Mouse (Mus musculus) gastrocnemius, postnatal 4 days (tissue): ENCODE measurements at regions not wholly inside any gene's neighbourhood (a gene's known extent, or its start where the extent isn't known, plus 50 kb on each side); places are given as distances from the start of the nearest gene placed in this dataset.

Source experiments
- DNase-seq, 2 experiments: peaks; one replicate each; pipeline ENCODE4 v3.0.0; 2021 to 2022; ENCODE audit warnings: low spot score in 2 of 2, mixed read lengths in 2 of 2

- no peak for DNase-seq
These were observed 62.0 kb upstream of the Wdr75 start for GRCm38 (mm10) chr1:45732958-45733357.

GRCm38 (mm10) chr1:45745136-45745535, 49.8 kb upstream of the Wdr75 start:
- DNase-seq = no peak
